Mouse (Mus musculus): ENCODE data around the gene Lrr1.

Lrr1 gene

GRCm38 (mm10) chr12:69197378-69198163 is 29.0 kb downstream of the Lrr1 start:
- DNase-seq (ENCODE audit: low spot score in 2 of 2) = peak in 1 of 2 experiments; percentile 64

- peak; percentile 31 to 61 for DNase-seq (ENCODE audit: low spot score in 2 of 2)
Measured at GRCm38 (mm10) chr12:69198164-69198535, 29.5 kb downstream of the Lrr1 start, which contains the start of gene Dnaaf2. TSS of gene Dnaaf2 (minus strand) at chr12:69198429.

- DNase-seq (ENCODE audit: low spot score in 2 of 2) = no peak
Measured at GRCm38 (mm10) chr12:69198985-69199384, 30.4 kb downstream of the Lrr1 start.

GRCm38 (mm10) chr12:69204052-69204833 is 35.6 kb downstream of the Lrr1 start, which contains the start of gene Gm49384:
TSS of gene Gm49384 (minus strand) at chr12:69204267.
- DNase-seq (ENCODE audit: low spot score in 2 of 2) = no peak

- DNase-seq (ENCODE audit: low spot score in 2 of 2) = no peak
Measured at GRCm38 (mm10) chr12:69207396-69207795, 38.8 kb downstream of the Lrr1 start.

- DNase-seq (ENCODE audit: low spot score in 2 of 2) = no peak
Measured at GRCm38 (mm10) chr12:69207926-69208325, 39.3 kb downstream of the Lrr1 start.

- DNase-seq (ENCODE audit: low spot score in 2 of 2) = no peak
Measured at GRCm38 (mm10) chr12:69208520-69208919, 39.9 kb downstream of the Lrr1 start.

- no peak for DNase-seq (ENCODE audit: low spot score in 2 of 2)
Measured at GRCm38 (mm10) chr12:69210056-69210979, 41.7 kb downstream of the Lrr1 start.

- no peak for DNase-seq (ENCODE audit: low spot score in 2 of 2)
Measured at GRCm38 (mm10) chr12:69211057-69211456, 42.4 kb downstream of the Lrr1 start.

GRCm38 (mm10) chr12:69213186-69213777 is 44.7 kb downstream of the Lrr1 start:
- DNase-seq (ENCODE audit: low spot score in 2 of 2) = no peak

- DNase-seq (ENCODE audit: low spot score in 2 of 2) = no peak
Measured at GRCm38 (mm10) chr12:69214393-69214792, 45.8 kb downstream of the Lrr1 start.

GRCm38 (mm10) chr12:69215000-69215785 is 46.6 kb downstream of the Lrr1 start:
- DNase-seq (ENCODE audit: low spot score in 2 of 2) = no peak

- DNase-seq (ENCODE audit: low spot score in 2 of 2) = no peak
Measured at GRCm38 (mm10) chr12:69216587-69216986, 48.0 kb downstream of the Lrr1 start.

- no peak for DNase-seq (ENCODE audit: low spot score in 2 of 2)
Measured at GRCm38 (mm10) chr12:69220613-69221277, 52.1 kb downstream of the Lrr1 start.

GRCm38 (mm10) chr12:69227776-69228466 is 59.3 kb downstream of the Lrr1 start, which contains the start of gene Pole2:
TSS of gene Pole2 (minus strand) at chr12:69228195.
- DNase-seq (ENCODE audit: low spot score in 2 of 2) = peak; percentile 70 to 87

All from cerebellum, postnatal 4 days (tissue).